Mouse (Mus musculus) CH12F3 (cell line): ENCODE results near the gene Gm7942.
"Not testable (repeated sequence)": the region's sequence is repeated elsewhere in the genome, so short reads cannot be mapped to it uniquely, and the experiment has no call there.

ENCODE experiments used
- in situ Hi-C: fragments of 300-500 bp; cut with MboI; formaldehyde crosslinking; loops from 2 replicates; pipeline ENCODE4 v1.14.3; 2020; ENCODE audit warnings: low sequenced_read_pairs

Gene Gm7942

DNA sequence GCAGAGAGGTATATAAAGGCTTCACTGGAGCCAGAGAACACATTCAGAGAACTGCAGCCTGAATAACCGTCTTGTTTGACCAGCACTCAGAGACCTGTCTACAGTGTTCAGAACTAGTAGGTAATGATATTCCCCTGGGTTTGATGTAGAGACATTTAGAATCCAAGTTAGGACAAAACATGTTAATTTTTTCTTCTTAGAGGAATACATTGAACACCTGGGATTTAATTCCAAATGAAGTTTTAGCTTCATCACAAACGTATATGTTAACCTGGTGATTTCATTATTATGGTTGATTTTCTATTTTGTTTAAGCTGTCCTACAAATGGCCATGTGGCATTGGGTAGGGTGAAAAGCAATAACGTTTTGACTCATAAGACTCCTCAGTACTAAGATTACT lies at the start of gene Gm7942:
Gene Gm7942, plus strand, starts transcription at position 301 of the 400 bp plus-strand sequence.
- in situ Hi-C loops: not testable (repeated sequence)
